Mouse (Mus musculus): ENCODE data around the gene Hist1h2bf.
"Not testable (repeated sequence)": the region's sequence is repeated elsewhere in the genome, so short reads cannot be mapped to it uniquely, and the experiment has no call there.

The Hist1h2bf gene

GRCm38 (mm10) chr13:23542225-23542980 lies 31.6 kb downstream of the Hist1h2bf start:
- DNase-seq, result not testable (repeated sequence)

GRCm38 (mm10) chr13:23541497-23541896 lies 32.5 kb downstream of the Hist1h2bf start:
- no peak for DNase-seq

GRCm38 (mm10) chr13:23539821-23540220 lies 34.2 kb downstream of the Hist1h2bf start:
- DNase-seq, result not testable (repeated sequence)

GRCm38 (mm10) chr13:23538249-23538648 lies 35.7 kb downstream of the Hist1h2bf start:
- DNase-seq, result no peak

GRCm38 (mm10) chr13:23537006-23537710 lies 36.8 kb downstream of the Hist1h2bf start:
- DNase-seq, result no peak

GRCm38 (mm10) chr13:23536076-23536822 lies 37.7 kb downstream of the Hist1h2bf start:
- DNase-seq, result no peak

GRCm38 (mm10) chr13:23535137-23536075 lies 38.6 kb downstream of the Hist1h2bf start, which contains the start of gene Hist1h3g:
TSS of gene Hist1h3g (plus strand) at chr13:23535422.
- peak; percentile 82 for DNase-seq

- no peak for DNase-seq
Observed at GRCm38 (mm10) chr13:23534368-23535131, 39.4 kb downstream of the Hist1h2bf start.

- DNase-seq, result peak; percentile 40
Observed at GRCm38 (mm10) chr13:23533560-23534367, 40.2 kb downstream of the Hist1h2bf start, which contains the start of gene Hist1h2af. TSS of gene Hist1h2af (plus strand) at chr13:23533906.

GRCm38 (mm10) chr13:23532262-23533075 lies 41.5 kb downstream of the Hist1h2bf start:
- DNase-seq, result no peak

- DNase-seq, result peak; percentile 94
Observed at GRCm38 (mm10) chr13:23530901-23531875, 42.8 kb downstream of the Hist1h2bf start, which contains the start of gene Hist1h4h. TSS of gene Hist1h4h (plus strand) at chr13:23531050.

- DNase-seq, result peak; percentile 65
Observed at GRCm38 (mm10) chr13:23530181-23530900, 43.7 kb downstream of the Hist1h2bf start.

GRCm38 (mm10) chr13:23529480-23530165 lies 44.4 kb downstream of the Hist1h2bf start:
- no peak for DNase-seq

GRCm38 (mm10) chr13:23529005-23529404 lies 45.0 kb downstream of the Hist1h2bf start:
- DNase-seq, result no peak

- peak; percentile 92 for DNase-seq
Observed at GRCm38 (mm10) chr13:23526312-23526711, 47.7 kb downstream of the Hist1h2bf start.

- no peak for DNase-seq
Observed at GRCm38 (mm10) chr13:23525901-23526300, 48.1 kb downstream of the Hist1h2bf start.

GRCm38 (mm10) chr13:23524654-23525053 lies 49.3 kb downstream of the Hist1h2bf start:
- peak; percentile 65 for DNase-seq
